Mouse (Mus musculus): ENCODE measurements around the gene Il1r2. TPM values are rescaled to one million over a fixed set of nuclear protein-coding genes. Genes with fewer than 3 reads are reported as not detected.
A peak's percentile ranks its signal among the peaks of the same experiment; 100 is the strongest.

Gene Il1r2
- polyA plus RNA-seq, 1 experiment from 2014 or later: 0.74 TPM

DNA sequence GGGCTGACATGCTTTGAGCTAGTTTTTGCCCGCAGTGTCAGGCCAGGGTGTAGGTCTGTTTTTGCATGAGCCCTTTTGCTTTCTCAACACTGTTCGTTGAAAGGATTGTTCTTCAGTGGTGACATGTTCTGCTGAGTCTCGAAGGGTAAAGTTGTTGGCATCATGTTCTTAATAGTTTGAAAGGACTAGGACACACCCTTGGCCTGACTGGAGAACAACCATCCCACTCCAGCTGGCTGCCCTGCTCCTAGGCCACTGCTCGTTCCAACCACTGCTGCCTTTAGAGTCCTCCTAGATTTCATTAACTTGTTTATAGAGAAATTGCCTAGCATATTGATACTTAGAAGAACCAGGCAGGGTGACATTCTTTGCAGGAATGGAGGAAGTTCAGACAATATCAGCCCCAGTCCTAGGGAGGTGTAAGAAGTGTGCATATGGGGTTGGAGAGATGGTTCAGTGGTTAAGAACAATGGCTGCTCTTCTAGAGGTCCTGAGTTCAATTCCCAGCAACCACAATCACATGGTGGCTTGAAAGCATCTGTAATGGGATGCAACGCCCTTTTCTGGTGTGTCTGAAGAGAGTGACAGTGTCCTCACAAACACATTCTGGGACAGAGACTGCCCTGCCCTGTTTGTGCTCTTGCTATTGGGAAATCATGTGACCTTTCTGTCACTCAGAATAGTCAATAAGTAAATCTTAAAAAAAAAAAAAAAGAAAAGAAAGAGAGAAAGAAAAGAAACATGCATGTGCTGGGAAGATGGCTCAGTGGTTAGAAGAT is 34.3 kb downstream of the Il1r2 start:
- Histone ChIP-seq H3K9ac (no peak overlapping the region), H3K4me3 (replicated peaks) (no peak overlapping the region), H3K4me1 (no peaks in the 10 kb centered on the region), H3K27me3 (no peaks in the 10 kb centered on the region), H3K9me3 (replicated peaks) (no peaks in the 10 kb centered on the region), H3K36me3 (no peaks in the 10 kb centered on the region), H3K4me2 (no peak overlapping the region), H3K27ac (no peak overlapping the region)
- WGBS: 85% methylated on average over 5 of the region's 5 CpGs
- no peak for ATAC-seq (replicated peaks; ENCODE audit: low FRiP score)

DNA sequence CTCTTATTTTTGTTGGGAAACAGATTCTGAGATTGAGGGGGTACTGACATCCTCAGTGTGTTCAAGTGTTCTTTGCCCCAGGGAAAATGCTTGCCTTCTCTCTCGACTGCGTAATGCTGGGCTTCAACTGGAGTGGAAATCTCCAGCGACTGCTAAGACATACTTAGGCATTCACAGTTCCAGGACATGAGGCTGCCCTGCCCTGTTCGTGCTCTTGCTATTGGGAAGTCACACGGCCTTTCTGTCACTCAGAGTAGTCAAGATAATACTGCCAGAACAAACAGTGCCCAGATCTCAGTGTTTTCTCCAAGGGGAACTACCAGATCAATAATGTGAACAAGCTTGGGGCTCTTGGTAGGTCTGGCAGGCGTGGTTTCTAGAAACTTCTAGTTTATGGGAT is 35.9 kb downstream of the Il1r2 start:
- Histone ChIP-seq H3K9ac (no peak overlapping the region), H3K27ac (no peak overlapping the region), H3K9me3 (replicated peaks) (no peaks in the 10 kb centered on the region), H3K4me2 (no peak overlapping the region), H3K27me3 (no peaks in the 10 kb centered on the region), H3K4me3 (replicated peaks) (no peak overlapping the region), H3K36me3 (no peaks in the 10 kb centered on the region), H3K4me1 (no peaks in the 10 kb centered on the region)
- WGBS: 81% methylated on average over 6 of the region's 6 CpGs
- ATAC-seq (replicated peaks; ENCODE audit: low FRiP score): no peak

DNA sequence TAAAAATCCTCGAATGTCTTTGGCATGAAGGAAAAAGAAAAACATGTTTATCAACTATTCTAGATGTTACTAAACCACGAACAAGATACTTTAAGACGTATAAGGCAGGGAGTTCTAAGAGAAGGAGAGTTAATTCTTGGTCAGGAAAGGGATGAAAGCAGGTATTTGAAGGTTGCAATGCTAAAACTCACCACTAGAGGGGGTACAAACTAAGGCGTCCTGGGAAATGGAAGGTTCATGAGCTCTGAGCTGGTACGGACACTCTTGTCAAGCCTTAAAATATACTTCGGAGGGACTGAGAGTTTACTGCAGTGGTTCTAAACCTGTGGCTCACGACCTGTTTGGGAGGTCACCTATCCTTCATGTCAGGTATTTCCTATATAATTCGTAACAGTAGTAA is 41.4 kb downstream of the Il1r2 start:
- no peak overlapping the region for H3K4me3 ChIP-seq (replicated peaks)
- no peaks in the 10 kb centered on the region for H3K9me3 ChIP-seq (replicated peaks)
- no peak for ATAC-seq (replicated peaks; ENCODE audit: low FRiP score)
- 0 out of 2 replicates have a peak, but pooled peaks cover 2% of the 10 kb centered on the region for H3K4me1 ChIP-seq
- H3K27me3 ChIP-seq: no peaks in the 10 kb centered on the region
- H3K27ac ChIP-seq: no peak overlapping the region
- no peaks in the 10 kb centered on the region for H3K36me3 ChIP-seq
- 37% methylated on average over 8 of the region's 8 CpGs for WGBS
- H3K9ac ChIP-seq: no peak overlapping the region
- H3K4me2 ChIP-seq: no peak overlapping the region

DNA sequence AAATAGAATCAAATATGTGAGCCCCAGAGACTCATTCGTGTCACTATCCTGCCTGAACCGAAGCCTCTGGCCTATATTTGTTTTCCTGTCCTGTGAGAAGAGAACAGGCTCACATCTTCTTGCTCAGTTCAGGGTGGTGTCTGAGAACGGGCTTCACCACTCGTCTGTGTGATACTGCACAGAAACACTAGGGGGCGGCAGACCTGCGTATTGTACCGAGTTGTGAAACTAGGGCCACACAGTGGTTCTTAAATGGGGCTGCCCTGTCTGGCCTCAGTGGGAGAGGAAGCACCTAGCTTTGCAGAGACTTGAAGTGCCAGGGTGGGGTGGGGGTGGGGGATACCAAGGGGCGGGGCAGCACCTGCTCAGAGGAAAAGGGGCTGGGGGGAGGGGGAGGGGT is 42.5 kb downstream of the Il1r2 start:
- Histone ChIP-seq H3K27ac (no peak overlapping the region), H3K36me3 (no peaks in the 10 kb centered on the region), H3K4me1 (0 out of 2 replicates have a peak, but pooled peaks cover 2% of the 10 kb centered on the region), H3K9me3 (replicated peaks) (no peaks in the 10 kb centered on the region), H3K27me3 (no peaks in the 10 kb centered on the region), H3K4me2 (no peak overlapping the region), H3K9ac (no peak overlapping the region), H3K4me3 (replicated peaks) (no peak overlapping the region)
- 5% methylated on average over 7 of the region's 8 CpGs for WGBS
- peak; percentile 33; the same call in 1 of the 2 replicates for ATAC-seq (replicated peaks; ENCODE audit: low FRiP score)

DNA sequence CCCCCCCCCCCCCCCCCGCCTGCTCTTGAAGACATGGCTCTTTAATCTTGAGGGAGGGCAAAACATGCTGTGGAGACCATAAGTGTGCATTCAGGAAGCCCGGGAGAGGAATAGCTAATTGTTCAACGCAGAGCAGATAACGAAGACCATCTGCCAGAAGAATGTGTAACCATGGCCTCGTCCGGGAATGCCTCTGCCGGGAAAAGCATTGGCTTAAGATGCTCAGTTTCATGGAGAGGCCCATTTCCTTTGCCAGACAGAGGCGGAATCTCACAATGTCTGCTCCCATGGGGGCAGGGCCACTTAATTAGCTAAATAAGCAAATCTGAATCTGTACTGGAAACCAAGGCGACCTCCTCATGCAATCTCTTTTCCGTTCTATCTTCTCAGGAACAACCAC is 43.7 kb downstream of the Il1r2 start:
- Histone ChIP-seq H3K4me1 (0 out of 2 replicates have a peak, but pooled peaks cover 2% of the 10 kb centered on the region), H3K4me2 (no peak overlapping the region), H3K36me3 (no peaks in the 10 kb centered on the region), H3K27ac (0 out of 2 replicates have a peak overlapping the region, but pooled peaks have one; percentile 18), H3K27me3 (no peaks in the 10 kb centered on the region), H3K9me3 (replicated peaks) (no peaks in the 10 kb centered on the region), H3K9ac (no peak overlapping the region), H3K4me3 (replicated peaks) (no peak overlapping the region)
- ATAC-seq (replicated peaks; ENCODE audit: low FRiP score): no peak
- WGBS: 42% methylated on average over 10 of the region's 10 CpGs

DNA sequence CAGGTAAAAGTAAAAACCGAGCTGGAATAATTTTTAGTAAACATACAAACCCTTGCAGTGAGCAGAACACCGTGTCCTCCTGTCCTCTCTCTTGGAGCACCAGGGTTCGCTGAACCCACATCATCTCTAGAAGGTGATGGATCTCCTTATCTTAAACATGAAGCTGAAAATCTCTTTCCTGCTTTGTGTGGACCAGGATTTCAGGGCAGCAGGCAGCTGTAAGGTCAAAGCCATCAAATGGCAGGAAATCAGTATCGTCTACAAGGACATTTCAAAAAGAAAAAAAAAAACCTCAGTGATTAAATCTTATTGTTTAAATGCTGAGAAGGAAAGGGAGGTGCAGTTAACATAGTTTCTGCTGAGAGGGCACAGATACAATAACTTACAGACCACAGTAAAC is 50.4 kb downstream of the Il1r2 start:
- Histone ChIP-seq H3K27me3 (no peaks in the 10 kb centered on the region), H3K4me1 (no peaks in the 10 kb centered on the region), H3K4me3 (replicated peaks) (no peak overlapping the region), H3K9ac (no peak overlapping the region), H3K27ac (no peak overlapping the region), H3K36me3 (no peaks in the 10 kb centered on the region), H3K9me3 (replicated peaks) (no peaks in the 10 kb centered on the region), H3K4me2 (no peak overlapping the region)
- no peak for ATAC-seq (replicated peaks; ENCODE audit: low FRiP score)
- 62% methylated on average over 4 of the region's 4 CpGs for WGBS

DNA sequence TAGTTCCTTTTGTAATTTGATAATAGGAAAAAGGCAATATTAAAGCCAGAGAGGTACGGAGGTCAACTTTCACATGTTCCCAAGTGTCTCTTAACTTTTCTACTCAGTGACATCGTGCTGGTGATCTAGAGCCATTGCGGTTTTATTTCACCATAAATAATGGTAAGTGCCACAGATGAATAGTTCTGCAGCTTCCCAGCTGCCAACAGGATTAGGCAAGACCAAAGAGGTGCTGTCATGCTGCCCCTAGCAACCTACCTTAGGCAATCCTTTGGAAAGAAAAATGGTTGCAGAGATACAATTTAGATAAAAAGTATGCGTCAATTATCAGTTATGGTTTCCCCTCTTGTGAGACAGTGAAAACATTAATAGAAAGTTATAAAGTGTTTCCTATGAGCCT is 54.6 kb downstream of the Il1r2 start:
- Histone ChIP-seq H3K4me2 (no peak overlapping the region), H3K4me3 (replicated peaks) (no peak overlapping the region), H3K27me3 (no peaks in the 10 kb centered on the region), H3K27ac (no peak overlapping the region), H3K4me1 (peaks cover 5% of the 10 kb centered on the region), H3K36me3 (no peaks in the 10 kb centered on the region), H3K9me3 (replicated peaks) (no peaks in the 10 kb centered on the region), H3K9ac (no peak overlapping the region)
- WGBS: 42% methylated on average over 4 of the region's 4 CpGs
- no peak for ATAC-seq (replicated peaks; ENCODE audit: low FRiP score)

DNA sequence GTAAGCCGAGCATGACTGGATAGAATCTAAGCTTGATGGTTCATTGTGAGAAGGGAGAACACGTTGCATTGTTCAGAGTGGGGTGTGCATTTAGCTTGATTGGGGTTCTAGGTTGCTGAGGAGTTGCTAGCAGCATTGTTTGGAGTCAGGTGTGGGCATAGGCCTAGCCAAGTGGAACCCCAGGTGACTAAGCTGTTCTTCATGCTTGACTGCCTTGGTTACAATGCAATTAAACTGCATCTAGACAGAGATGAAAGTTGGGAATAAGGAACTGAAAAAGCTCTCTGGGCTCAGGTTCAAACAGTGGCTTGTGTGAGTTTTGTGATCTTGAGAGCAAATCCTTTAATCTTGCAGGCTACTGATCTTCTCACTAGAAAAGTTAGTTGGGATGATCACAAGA is 55.4 kb downstream of the Il1r2 start:
- peaks cover 11% of the 10 kb centered on the region for H3K4me1 ChIP-seq
- H3K9ac ChIP-seq: no peak overlapping the region
- 51% methylated on average over 2 of the region's 2 CpGs for WGBS
- no peak overlapping the region for H3K4me2 ChIP-seq
- H3K4me3 ChIP-seq (replicated peaks): no peak overlapping the region
- no peaks in the 10 kb centered on the region for H3K36me3 ChIP-seq
- ATAC-seq (replicated peaks; ENCODE audit: low FRiP score): no peak
- H3K27ac ChIP-seq: peak overlapping the region; percentile 10; the same call in 1 of the 2 replicates
- H3K27me3 ChIP-seq: no peaks in the 10 kb centered on the region
- H3K9me3 ChIP-seq (replicated peaks): no peaks in the 10 kb centered on the region

DNA sequence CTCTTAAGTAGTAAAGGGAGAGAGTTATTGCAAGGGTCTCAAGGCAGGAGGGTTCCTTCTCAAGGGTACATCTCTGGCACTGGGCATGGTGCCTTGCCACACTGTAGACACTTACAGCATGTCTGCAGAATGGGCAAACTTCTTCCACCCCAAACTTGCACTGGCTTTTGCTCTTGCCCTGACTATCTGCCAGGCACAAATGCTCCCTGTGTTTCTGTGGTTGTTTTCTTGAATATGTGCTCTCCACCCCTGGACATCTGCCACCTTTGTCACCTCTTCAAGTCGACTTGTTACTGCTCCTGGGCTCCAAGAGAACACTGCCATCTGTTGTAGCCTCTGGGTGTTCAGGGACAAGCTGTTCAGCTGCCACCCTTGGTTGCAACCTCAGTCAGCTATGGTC is 57.8 kb downstream of the Il1r2 start:
- Histone ChIP-seq H3K4me1 (peaks cover 11% of the 10 kb centered on the region), H3K27me3 (no peaks in the 10 kb centered on the region), H3K9ac (no peak overlapping the region), H3K9me3 (replicated peaks) (no peaks in the 10 kb centered on the region), H3K27ac (no peak overlapping the region), H3K4me3 (replicated peaks) (no peak overlapping the region), H3K36me3 (no peaks in the 10 kb centered on the region), H3K4me2 (no peak overlapping the region)
- 33% methylated on average over 1 of the region's 1 CpGs for WGBS
- ATAC-seq (replicated peaks; ENCODE audit: low FRiP score): no peak

DNA sequence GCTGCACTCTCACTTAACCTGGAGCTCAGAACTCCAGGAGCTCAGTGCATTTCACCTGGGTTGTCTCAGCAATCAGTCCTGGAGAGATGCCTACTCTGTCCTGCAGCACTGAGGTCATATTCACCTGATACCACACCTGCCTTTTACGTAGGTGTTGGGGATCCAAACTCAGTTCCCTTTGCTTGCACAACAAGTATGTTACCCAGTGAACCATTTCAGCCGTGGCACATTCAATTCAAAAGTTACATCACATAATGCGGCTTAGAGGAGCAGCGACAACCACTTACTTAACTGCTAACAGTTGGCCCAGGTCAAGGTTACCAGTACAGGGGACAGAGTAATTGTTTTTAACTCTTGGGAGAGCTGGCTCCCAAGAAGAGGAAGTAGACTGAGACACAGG is 58.8 kb downstream of the Il1r2 start:
- 76% methylated on average over 4 of the region's 4 CpGs for WGBS
- Histone ChIP-seq H3K36me3 (no peaks in the 10 kb centered on the region), H3K27me3 (no peaks in the 10 kb centered on the region), H3K27ac (no peak overlapping the region), H3K4me2 (no peak overlapping the region), H3K9me3 (replicated peaks) (no peaks in the 10 kb centered on the region), H3K4me3 (replicated peaks) (no peak overlapping the region), H3K4me1 (peaks cover 11% of the 10 kb centered on the region), H3K9ac (no peak overlapping the region)
- ATAC-seq (replicated peaks; ENCODE audit: low FRiP score): no peak

DNA sequence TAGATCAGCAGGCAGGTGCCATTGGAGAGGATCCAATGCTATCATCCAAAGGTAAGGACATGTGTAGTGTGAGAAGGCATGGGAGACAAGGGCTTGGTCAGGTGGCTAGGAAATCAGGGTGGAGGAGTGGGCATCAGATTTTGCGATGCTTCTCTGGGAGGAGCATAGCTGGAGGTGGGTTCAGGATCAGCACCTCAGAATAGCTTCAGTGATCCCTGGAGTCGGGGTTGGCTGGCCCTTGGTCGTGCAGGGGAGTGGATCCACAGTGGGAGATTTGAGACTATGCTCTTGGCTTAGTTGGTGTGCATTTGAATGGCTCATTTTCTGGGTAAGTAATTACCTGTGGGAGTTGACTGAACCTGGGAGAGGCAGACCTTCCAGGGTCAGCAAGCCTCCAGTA is 59.7 kb downstream of the Il1r2 start:
- WGBS: 55% methylated on average over 3 of the region's 3 CpGs
- Histone ChIP-seq H3K27me3 (no peaks in the 10 kb centered on the region), H3K4me3 (replicated peaks) (no peak overlapping the region), H3K4me2 (no peak overlapping the region), H3K36me3 (no peaks in the 10 kb centered on the region), H3K27ac (no peak overlapping the region), H3K4me1 (peaks cover 11% of the 10 kb centered on the region), H3K9ac (no peak overlapping the region), H3K9me3 (replicated peaks) (no peaks in the 10 kb centered on the region)
- peak; percentile 66 for ATAC-seq (replicated peaks; ENCODE audit: low FRiP score)

DNA sequence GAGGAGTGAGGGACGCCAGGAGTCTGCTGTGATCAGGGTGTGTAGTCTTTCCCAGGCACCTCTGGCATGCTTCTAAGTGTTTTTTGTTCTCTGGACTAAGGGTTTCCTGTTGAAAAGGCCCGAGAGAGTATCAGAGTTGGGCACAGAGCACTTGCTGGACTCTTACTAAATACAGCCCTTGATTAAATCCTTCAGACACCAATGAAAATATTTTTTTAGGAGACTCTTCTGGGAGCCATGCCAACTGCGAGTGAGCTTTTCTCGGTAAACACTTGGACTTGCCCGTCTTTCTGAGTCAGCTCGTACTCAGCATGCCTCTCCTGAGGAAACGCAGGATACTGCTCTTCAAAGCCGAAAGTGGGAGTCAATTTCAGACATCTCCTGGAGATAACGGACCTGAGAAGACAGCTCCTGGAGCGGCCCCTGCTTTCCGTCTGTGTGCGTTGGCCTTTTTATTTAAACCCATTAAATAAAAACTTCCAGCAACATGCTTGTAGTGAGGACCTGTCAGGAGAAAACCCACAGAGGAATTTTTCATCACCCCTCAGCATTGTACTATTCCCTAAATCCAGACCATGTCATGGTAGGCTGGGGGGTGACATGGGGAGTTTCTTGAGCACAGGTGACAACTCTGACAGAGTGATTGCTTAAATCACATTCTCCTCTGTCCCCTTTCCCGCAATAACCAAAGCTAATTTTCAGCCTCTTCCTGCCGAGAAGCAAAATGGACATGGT is 66.1 kb downstream of the Il1r2 start:
- ATAC-seq (replicated peaks; ENCODE audit: low FRiP score): no peak
- Histone ChIP-seq H3K9me3 (replicated peaks) (no peaks in the 10 kb centered on the region), H3K27ac (peak overlapping the region; percentile 18; the same call in 1 of the 2 replicates), H3K4me3 (replicated peaks) (no peak overlapping the region), H3K4me1 (no peaks in the 10 kb centered on the region), H3K36me3 (no peaks in the 10 kb centered on the region), H3K27me3 (no peaks in the 10 kb centered on the region), H3K4me2 (no peak overlapping the region), H3K9ac (no peak overlapping the region)
- 49% methylated on average over 14 of the region's 14 CpGs for WGBS

All from kidney, embryonic 15.5 days (tissue).